Mouse (Mus musculus): Measurements from ENCODE around the gene Gm28539.

Gene Gm28539

DNA sequence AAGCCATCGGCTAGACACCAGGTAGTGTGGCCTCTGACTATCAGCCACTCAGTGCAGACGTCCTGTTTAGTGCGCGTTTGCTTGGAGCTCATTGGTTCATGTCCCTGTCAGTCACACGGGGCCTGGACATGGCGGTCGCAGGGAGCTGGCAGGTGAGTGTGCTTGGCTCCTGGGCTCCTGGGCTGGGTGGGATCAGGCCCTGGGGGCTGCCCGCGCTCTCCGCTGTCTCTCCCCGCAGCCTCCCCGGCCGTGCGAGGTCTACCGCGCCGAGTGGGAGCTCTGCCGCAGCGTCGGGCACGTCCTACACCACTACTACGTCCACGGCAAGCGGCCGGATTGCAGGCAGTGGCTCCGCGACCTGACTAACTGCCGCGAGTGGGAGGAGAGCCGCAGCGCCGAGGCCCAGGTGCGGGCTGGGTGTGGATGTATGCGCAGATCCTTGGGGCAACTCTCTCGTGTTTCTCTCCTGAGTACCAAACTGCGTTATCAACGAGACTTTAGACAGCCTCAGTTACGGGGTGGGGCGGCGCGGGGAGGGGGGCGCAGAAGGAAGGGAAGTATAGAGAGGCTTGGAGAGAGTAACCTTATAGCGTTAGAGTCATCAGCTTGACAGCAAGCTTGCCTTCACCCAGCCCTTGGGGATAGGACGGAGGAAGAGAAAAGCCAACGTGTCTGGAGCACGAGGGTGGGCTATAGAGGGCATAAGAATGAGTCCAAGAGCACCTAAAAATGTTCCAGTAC is at the start of gene Gm28539, which contains the start of gene 2510002D24Rik:
Gm28539 (plus strand) TSS at position 117 of the 741 bp plus-strand sequence.
2510002D24Rik (plus strand) TSS at position 111 of the 741 bp plus-strand sequence.
- peak; percentile 88 for DNase-seq (ENCODE audit: low read depth, low spot score)

DNA sequence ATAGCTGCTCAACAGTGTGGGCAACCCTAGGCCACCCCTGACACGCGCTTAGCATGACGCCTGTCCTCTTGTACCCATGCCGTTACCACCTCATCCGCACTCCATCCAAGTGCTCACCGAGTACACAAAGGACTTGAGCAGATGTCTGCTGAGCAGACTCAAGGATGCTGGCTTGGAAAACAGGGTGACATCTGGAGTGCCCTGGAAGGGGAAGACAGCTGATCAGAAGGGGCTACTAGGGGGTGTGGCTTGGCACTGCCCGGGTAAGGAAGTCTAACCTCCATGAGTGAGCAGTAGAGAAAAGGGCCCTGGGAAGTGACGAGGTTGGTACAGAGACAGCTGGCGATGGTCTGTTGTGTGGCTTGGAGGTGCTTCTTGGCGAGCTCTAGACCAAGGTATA is 49.7 kb upstream of the Gm28539 start:
- DNase-seq (ENCODE audit: low read depth, low spot score): no peak

DNA sequence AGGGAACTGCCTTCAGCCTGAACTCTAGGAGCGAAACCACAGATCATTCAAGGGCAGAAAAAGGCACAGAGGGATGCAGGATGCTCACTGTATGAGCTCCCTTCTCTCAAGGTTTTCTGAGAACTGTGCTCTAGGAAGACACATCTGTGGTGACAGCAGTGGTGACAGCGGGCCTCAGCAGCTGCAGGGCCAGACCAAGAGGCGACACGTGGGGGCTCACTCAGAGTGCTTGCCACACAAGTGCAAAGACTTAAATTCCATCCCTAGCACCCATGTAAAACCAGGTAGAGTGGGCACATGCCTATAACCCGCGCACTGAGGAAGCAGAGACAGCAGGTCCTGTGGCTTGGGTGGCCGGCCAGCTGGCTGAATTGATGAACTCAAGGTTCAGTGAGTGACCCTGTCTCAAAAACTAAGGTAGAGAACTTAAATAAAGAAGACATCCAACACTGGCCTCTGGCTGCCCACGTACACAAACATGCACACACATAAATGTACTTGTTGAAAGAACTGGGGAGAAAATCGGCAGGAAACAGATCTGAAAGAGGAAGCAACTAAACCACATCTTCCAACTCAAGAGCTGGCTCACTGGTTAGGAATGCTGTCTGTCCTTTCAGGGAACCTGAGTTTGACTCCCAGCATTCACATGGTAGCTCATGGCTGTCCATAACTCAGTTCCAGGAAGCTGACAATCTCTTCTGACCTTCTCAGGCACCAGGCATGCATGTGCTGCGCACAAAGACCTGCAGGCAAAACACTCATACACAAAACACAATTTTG is 47.6 kb upstream of the Gm28539 start:
- no peak for DNase-seq (ENCODE audit: low read depth, low spot score)

DNA sequence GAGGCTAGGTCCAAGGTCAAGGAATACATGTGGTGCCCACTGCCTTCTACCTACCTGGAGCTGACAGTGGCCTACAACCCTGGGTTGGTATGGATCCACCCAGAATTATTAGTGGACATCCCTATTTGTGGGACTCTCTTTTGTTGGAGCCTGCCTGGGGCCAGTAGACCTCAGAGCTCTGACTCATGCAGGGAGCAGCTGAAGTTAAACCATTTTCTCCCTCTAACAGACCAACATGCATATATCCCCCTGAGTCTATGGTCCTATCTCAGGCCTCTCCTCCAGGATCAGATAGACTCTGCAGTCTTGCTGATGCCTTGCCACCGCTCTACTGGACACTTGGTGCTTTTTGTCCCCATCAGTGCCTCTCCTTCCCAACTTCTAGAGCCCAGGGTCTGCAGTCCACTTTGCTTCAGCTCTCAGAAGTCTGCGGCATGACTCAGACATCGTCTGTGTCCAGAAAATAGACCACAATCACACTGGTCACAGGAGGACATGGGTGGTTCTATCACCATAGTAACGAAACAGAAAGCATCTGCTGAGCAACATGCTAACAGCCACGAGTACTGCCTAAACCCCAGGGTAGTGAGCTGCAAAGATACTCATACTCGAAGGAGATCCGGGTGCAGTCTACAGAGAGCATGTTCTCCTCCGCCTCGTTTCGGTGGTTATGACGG is 41.0 kb upstream of the Gm28539 start:
- DNase-seq (ENCODE audit: low read depth, low spot score): no peak

DNA sequence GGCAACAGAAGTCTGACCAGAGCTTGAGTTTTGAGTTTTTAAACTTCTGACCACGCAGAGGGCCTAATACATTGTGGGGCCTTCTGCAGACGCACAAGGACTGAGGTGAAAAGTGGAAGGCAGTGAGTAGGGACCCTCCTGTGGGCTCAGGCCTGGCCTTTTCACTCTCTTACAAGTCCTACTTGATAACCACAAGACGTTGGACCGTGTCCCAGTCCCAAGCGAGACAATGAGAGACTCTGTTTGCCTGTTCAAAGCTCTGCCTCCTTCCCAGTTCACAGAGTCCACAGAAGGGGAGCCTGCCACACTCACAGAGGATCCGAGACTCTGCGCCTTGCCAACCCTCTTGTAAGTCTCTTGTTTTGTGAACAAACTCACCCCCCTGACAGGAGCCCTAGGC is 39.7 kb upstream of the Gm28539 start:
- DNase-seq (ENCODE audit: low read depth, low spot score): no peak

DNA sequence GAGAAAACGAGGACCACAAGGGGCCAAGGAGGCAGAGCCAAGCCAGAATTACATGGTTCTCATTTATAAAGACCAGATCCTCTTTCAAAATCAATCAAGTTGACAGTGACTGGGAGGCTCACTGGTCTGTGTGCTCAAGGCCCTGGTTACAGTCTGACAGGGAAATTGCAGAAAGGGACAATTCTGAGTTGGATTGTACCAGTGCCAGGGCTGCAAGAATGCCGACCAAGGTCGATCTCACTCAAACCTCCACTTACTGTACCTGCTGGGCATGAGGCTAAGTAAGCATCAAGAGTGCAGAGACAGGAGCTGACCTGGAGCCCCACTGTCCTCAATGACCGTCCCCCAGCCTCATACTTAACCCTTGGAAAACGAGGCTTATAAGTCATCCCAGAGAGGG is 38.2 kb upstream of the Gm28539 start:
- no peak for DNase-seq (ENCODE audit: low read depth, low spot score)

DNA sequence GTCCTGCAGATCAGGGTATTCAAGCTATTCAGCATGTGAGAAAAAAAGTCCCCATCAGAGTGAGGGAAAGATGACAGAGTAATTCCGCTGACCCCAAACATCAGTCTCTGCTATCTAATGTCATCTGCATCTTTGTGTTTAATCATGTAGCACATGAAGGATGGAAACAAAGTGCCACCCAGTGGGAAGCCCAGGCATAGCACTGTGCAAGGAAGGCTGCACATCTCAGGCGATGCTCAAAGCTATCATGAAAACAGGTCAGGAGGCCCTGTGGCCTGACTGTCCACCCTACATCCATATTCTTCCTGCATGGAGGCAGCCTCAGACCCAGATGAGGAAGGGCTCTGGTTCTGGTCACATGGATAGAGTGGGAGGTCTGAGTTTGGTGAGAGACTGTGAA is 37.5 kb upstream of the Gm28539 start:
- DNase-seq (ENCODE audit: low read depth, low spot score): no peak

DNA sequence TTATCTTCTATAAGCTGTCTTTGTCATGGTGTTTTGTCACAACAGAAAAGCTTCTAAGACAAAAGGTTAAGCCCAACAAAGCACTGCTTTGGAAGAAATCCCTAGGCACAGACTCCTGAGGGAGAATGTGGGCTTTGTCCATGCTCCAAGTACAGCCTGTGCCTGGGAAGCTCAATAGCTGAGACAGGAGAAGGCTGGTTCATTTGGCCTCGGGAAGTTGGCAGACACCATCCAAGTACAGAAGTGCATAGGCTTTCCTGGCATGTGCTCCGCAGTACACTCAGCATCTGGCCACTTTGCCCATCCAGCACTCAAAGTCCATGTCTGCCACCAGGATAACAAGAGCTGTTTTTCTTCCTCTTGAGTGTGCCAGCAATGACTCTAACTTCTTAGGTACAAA is 30.6 kb upstream of the Gm28539 start:
- no peak for DNase-seq (ENCODE audit: low read depth, low spot score)

DNA sequence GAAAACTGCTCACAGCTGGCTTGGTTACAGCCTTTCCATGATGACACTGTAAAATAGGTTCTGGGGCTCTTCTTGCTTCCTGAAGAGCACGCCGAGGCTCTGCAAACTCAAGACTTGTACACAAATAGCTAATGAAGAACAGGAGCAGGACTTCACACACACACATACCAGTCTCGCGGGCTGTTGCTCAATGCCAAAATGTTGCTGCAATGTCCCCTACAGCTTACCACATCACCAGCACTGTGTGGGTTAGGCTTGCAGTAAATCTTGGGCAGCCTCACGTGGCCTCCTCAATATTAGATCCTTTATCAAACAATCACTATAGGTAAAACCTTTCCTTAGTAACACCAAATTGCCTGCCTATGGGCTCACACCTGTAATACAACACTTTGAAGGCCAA is 27.4 kb upstream of the Gm28539 start:
- no peak for DNase-seq (ENCODE audit: low read depth, low spot score)

DNA sequence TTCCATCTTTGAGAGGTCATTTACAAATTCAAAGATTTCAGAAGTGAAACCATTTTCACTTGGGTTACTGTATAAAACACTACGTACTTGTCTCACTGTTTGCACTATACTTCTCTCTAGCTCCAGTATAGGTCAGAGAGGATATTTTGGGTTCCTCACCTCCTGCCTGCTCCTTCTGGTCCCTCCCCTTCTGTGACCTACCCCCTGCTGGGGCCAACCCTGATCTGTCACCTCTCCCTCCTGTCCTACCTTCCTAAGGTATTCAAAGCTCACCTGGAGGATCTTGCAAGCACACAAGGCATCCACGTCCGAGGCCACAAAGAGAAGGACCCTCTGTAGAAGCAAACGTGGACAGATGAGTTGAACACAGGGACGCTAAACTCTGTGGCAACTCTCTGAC is 25.4 kb upstream of the Gm28539 start:
- no peak for DNase-seq (ENCODE audit: low read depth, low spot score)

DNA sequence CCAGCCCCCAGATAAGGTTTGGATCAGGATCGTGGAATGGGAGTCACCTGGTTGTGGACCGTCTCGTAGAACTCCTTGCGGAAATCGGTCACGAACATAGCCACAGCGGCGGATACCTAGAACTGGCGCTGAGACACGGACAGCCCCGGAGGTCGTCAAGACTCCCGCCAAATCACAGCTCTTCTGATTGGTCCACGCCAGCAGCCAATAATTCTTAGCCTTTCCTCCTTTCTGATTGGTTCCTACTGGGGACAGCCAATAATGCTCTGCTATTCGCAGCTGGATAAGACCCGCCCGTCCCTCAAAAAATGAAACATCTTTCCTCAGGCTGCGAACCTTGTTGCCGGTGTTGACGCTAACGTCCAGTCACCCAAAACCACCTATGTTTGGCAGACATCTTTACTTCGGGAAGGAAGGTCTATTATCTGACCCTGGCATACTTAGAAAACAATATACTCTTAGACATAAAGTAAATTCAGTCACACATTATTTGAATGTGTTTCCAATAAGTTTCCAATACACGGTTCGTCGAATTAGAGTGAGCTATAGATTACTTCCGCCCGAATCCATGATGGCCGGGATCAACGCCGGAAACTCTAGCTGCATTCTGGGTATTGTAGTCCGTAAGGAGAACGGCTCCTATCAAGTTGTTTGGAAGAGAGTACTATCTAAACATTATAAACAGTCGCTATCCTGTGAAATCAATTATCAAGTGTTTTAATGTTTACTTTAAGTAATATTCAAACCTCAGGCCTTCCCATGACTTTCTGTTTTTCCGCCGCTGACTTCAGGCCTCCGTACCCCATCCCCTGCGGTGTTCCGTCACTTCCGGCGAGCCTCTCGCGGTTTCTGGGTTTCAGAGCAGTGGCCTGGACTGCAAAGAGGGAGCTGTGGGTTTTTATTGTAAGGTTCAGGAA is 24.7 kb upstream of the Gm28539 start, which contains the start of the genes Ufd1 and Cdc45:
Ufd1 (plus strand) TSS at position 312 of the 917 bp plus-strand sequence.
Cdc45 (minus strand) TSS at position 520 of the 917 bp plus-strand sequence.
- peak; percentile 88 for DNase-seq (ENCODE audit: low read depth, low spot score)

DNA sequence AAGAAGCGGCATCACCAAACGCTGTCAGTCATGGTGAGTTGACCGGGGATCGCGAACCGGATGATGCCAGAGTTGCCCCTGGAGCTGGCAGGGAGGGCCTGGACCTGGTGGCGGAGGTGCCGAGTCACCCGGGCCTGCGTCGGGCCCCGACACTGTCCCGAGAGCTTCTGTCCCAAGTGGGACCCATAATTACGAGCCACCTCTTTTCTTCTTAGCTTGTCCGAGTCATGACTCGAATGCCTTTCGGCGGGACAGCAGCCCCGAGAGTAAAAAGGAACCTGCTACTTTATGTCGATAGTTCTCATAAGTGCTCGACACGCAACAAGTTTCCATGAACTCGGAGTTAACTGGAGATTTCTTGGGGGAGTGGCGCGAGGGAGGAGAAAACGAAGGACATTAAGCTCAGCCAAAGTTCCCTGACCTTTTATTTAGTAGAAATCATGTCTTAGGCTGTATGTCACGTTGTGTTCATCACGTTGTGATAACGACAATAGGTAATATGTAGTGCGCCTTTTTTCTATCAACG is 23.9 kb upstream of the Gm28539 start:
- no peak for DNase-seq (ENCODE audit: low read depth, low spot score)

DNA sequence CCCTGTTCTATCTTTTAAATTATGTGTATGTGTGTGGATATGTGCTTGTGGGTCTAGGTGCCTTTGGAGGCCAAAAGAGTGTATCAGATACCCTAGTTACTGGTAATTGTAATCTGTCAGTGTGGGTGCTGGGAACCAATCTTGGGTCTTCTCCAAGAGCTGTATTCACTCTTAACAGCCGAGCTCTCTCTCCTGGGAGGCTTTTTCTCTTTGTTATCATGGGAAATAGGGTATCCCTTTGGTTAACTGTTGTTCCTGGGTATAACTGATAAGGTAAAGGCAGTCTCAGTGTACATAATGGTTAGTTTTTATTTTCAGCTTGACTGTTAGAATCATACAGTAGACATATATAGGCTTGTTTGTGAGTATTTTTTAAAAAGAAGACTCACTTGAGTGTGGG is 14.0 kb upstream of the Gm28539 start:
- no peak for DNase-seq (ENCODE audit: low read depth, low spot score)

DNA sequence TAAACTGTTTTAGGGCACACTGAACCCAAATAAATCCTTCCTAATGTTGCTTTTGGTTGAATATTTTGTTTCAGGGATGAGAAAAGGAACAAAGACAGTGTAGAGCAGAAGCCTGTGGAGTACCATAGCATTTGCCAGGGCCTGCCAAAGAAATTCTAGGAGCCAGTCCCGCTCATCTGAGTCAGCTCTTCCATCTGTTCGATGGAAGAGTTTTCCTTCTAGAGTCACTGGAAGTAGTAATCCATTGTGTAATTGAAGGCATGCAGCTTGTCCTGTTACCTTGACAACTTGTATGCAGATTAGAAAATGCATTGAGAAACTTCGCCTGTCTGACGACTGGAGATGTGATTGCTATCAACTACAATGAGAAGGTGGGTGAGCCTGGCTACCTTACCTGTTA is 13.5 kb upstream of the Gm28539 start:
- no peak for DNase-seq (ENCODE audit: low read depth, low spot score)

DNA sequence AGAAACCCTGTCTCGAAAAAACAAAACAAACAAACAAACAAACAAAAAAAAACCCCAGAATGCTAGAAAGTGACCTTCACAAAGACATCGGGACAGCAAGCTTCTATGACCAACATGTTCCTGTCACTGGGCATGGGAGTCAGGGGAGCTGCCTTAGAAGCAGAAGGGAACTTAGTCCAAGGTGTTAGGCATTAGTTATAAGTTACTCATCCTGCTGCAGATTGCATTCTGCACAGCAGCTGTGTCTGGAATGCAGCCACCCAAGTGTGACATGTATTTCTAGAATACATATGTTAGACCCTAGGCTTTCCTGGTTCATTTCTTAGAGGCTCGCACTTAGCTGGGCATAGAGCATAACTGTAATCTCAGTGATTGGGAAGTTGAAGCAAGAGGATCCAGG is 7.8 kb upstream of the Gm28539 start:
- no peak for DNase-seq (ENCODE audit: low read depth, low spot score)

DNA sequence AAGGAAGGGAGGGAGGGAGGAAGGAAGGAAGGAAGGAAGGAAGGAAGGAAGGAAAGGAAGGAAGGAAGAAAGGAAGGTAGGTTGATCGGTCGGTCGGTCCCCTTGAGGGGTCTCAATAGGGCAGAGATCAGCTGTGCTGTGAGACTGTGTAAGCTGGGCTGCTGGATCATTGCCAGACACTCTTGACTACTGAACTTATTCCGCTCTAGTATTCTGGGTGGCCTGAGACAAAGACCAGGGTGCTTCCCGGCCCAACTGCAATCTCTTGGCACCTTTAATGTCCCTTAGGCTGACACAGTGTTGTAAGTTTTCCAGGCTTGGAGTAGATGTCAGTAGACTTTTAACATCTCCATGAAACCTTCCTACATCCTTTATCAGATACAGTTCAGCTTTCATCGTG is 7.3 kb upstream of the Gm28539 start:
- DNase-seq (ENCODE audit: low read depth, low spot score): no peak

DNA sequence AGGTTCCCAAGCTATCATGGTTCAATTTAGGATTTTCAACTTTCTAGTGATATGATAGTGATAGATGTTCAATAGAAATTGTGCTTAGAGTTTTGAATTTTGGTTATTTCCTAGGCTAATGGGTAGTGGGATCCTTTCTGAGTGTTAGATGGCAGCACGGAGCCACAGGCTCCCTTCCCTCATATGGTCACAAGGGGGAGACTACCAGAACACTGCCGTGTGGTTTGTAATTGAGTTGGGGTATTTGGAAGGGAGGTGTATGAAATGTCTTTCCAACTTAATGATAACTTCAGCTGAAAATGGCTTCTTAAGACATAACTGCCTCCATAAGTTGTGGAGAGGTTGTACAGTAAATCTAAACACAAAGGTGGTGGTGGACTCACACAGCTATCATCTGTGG is 2.9 kb upstream of the Gm28539 start:
- no peak for DNase-seq (ENCODE audit: low read depth, low spot score)

DNA sequence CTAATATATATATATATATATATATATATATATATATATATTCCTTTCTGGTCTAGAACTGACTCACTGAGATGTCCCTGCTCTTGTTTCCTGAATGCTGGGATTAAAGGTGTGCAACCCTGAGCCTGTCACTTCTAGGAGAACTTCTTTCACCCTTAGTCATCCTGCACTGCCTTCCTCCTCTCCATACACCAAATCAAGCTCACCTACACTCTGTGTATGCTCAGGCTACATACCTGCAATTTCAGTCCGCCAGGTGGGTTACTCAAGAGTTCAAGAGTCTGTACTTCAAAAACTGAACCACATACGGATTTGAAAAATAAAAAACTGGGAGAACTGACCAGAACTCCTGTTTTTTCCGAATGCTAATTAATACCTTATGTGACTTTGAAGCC is 314 bp upstream of the Gm28539 start:
- DNase-seq (ENCODE audit: low read depth, low spot score): no peak

DNA sequence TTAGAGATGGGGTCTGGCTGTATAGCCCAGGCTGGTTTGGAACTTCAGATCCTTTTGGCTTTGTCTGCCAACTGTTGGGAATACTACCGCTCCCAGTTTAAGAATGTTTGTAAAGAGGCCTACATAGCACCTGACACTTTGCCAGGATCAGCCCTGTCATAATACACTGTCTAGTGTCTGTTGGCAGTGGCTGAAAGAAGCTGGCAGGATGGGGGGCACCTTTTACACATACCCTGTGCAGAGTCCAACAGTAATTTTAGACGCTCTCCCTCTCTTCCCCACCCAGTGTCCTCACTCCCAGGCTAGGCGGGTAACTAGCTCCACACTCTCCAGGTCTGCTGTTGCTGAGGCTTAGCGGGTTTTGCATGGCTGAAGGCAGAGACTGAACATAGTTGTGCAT is 2.0 kb downstream of the Gm28539 start:
- DNase-seq (ENCODE audit: low read depth, low spot score): no peak

DNA sequence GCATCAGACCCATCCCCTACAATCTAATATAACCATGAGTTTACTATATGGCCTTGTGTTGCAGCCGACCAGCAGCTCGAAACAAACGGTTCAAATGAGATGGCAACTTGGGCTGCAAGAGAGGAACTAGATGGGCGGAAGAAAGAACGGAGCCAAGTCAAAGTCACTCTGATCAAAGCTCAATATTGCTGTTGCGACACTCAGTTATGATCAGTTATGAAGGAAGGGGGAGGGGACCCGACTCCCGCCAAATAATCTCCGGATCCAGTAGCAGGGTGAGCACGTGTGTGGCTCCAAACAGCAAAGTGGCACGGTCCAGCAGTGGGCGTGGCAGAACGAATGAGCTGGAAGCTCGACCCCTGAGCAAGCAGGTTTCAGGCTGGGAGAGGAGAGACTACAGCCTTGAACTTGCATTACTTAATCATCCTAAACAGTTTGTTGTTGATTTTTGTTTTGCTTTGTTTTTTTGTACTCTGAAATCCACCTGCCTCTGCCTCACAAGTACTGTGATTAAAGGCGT is 10.0 kb downstream of the Gm28539 start:
- DNase-seq (ENCODE audit: low read depth, low spot score): no peak

All from skeletal muscle tissue, adult 2 months (tissue).